Mouse (Mus musculus) midbrain, embryonic 11.5 days (tissue): Measurements from ENCODE around the gene Gpr65. TPM values are rescaled to one million over a fixed set of nuclear protein-coding genes. Genes with fewer than 3 reads are reported as not detected.

Source experiments
- polyA plus RNA-seq: library from polyadenylated mRNA; unstranded; fragments of >200 nt; fragmentation: Nextera tagmentation; extraction: Ambion mirVana; gene quantifications from 2 replicates; pipeline ENCODE4 v1.2.1, GENCODE M21; 2014

The Gpr65 gene
- polyA plus RNA-seq, 1 experiment from 2014 or later = 0.82 TPM

Other genes starting within 250 kb of the Gpr65 start
- 14.3 and 14.7 TPM in 2 replicates for gene Galc, start 9.2 kb upstream of the Gpr65 start, polyA plus RNA-seq